Mouse (Mus musculus) liver, embryonic 16.5 days (tissue): ENCODE measurements around the gene Nsun3. TPM values are rescaled to one million over a fixed set of nuclear protein-coding genes. Genes with fewer than 3 reads are reported as not detected.

Source experiments
- ATAC-seq: fragments of 200-750 bp; cut with Nextera tagmentation; 2 replicates; pipeline ENCODE4 v1.8.0; 2017; ENCODE audit warnings: low read depth, mild to moderate bottlenecking, moderate number of reproducible peaks, moderate library complexity
- H3K27ac ChIP-seq: fragments of 300-500 bp; sonication (generic); 2 replicates; pipeline ENCODE4 v1.5.1; 2014; ENCODE audit warnings: mild to moderate bottlenecking, low read length
- H3K27me3 ChIP-seq: fragments of 300-500 bp; sonication (generic); 2 replicates; pipeline ENCODE4 v1.6.1; 2014; ENCODE audit warnings: low read depth, low read length, mixed read lengths; ENCODE audit not compliant: control insufficient read depth, insufficient read depth
- H3K36me3 ChIP-seq: fragments of 300-500 bp; sonication (generic); 2 replicates; pipeline ENCODE4 v1.6.1; 2014; ENCODE audit warnings: mild to moderate bottlenecking; ENCODE audit not compliant: control insufficient read depth, insufficient read depth
- H3K4me1 ChIP-seq: fragments of 300-500 bp; sonication (generic); 2 replicates; pipeline ENCODE4 v1.6.1; 2014; ENCODE audit warnings: low read depth, low read length, mixed read lengths; ENCODE audit not compliant: control insufficient read depth
- H3K4me2 ChIP-seq: fragments of 300-500 bp; sonication (generic); 2 replicates; pipeline ENCODE4 v1.6.1; 2014; ENCODE audit warnings: low read depth, low read length, mixed read lengths
- H3K4me3 ChIP-seq: fragments of 300-500 bp; sonication (generic); 2 replicates; pipeline ENCODE4 v1.5.1; 2014; ENCODE audit warnings: low read depth, mild to moderate bottlenecking, low read length
- H3K9ac ChIP-seq: fragments of 300-500 bp; sonication (generic); 2 replicates; pipeline ENCODE4 v1.6.1; 2014; ENCODE audit warnings: low read depth, low read length
- H3K9me3 ChIP-seq: fragments of 300-500 bp; sonication (generic); replicated peaks from 2 replicates; pipeline ENCODE4 v1.6.1; 2016; ENCODE audit warnings: low read length; ENCODE audit not compliant: control insufficient read depth
- WGBS: fragments of 180-500 bp; shearing (Covaris S2); extraction: QIAGEN DNeasy Blood & Tissue Kit; methylation state at CpG from one replicate; pipeline ENCODE4 v1.1.7; 2014; ENCODE audit not compliant: insufficient replicate concordance; 5-methylcytosine and 5-hydroxymethylcytosine counted together
- polyA plus RNA-seq: library from polyadenylated mRNA; unstranded; fragments of >200 nt; fragmentation: Nextera tagmentation; extraction: Ambion mirVana; gene quantifications from 2 replicates; pipeline ENCODE4 v1.2.1, GENCODE M21; 2015

The Nsun3 gene
- polyA plus RNA-seq = 4.7 and 5.1 TPM in 2 replicates

- peak within 1 kb of the TSS; percentile 92 for H3K4me3 ChIP-seq
- no peaks in the 10 kb centered on the region for H3K27me3 ChIP-seq
- peak within 1 kb of the TSS; percentile 91 for H3K9ac ChIP-seq
- H3K4me1 ChIP-seq = peaks cover 14% of the 10 kb centered on the region
- H3K4me2 ChIP-seq = peak within 1 kb of the TSS; percentile 84
- no peaks in the 10 kb centered on the region for H3K36me3 ChIP-seq
- 2% methylated on average over 41 of the region's 41 CpGs for WGBS
- peak; percentile 94 for ATAC-seq
- H3K27ac ChIP-seq = peak within 1 kb of the TSS; percentile 91
- no peaks in the 10 kb centered on the region for H3K9me3 ChIP-seq
Observed at GRCm38 (mm10) chr16:62786621-62787331, at the start of gene Nsun3. Nsun3 (minus strand) TSS chr16:62786818.

GRCm38 (mm10) chr16:62834016-62834735 lies 47.6 kb upstream of the Nsun3 start:
- no peak overlapping the region for H3K4me2 ChIP-seq
- H3K9me3 ChIP-seq = no peaks in the 10 kb centered on the region
- no peaks in the 10 kb centered on the region for H3K36me3 ChIP-seq
- peak; percentile 97 for ATAC-seq
- H3K27ac ChIP-seq = peak overlapping the region; percentile 59
- no peak overlapping the region for H3K9ac ChIP-seq
- H3K27me3 ChIP-seq = no peaks in the 10 kb centered on the region
- H3K4me1 ChIP-seq = peaks cover 8% of the 10 kb centered on the region
- H3K4me3 ChIP-seq = no peak overlapping the region
- WGBS = 10% methylated on average over 3 of the region's 3 CpGs

- peaks cover 8% of the 10 kb centered on the region for H3K4me1 ChIP-seq
- no peak overlapping the region for H3K27ac ChIP-seq
- no peak for ATAC-seq
- H3K27me3 ChIP-seq = no peaks in the 10 kb centered on the region
- H3K9ac ChIP-seq = no peak overlapping the region
- H3K4me2 ChIP-seq = no peak overlapping the region
- H3K9me3 ChIP-seq = no peaks in the 10 kb centered on the region
- WGBS = 16% methylated on average over 4 of the region's 4 CpGs
- H3K4me3 ChIP-seq = no peak overlapping the region
- H3K36me3 ChIP-seq = no peaks in the 10 kb centered on the region
Observed at GRCm38 (mm10) chr16:62832481-62832880, 45.9 kb upstream of the Nsun3 start.

GRCm38 (mm10) chr16:62832027-62832426 lies 45.4 kb upstream of the Nsun3 start:
- Histone ChIP-seq H3K4me2 (no peak overlapping the region), H3K4me1 (peaks cover 8% of the 10 kb centered on the region), H3K4me3 (no peak overlapping the region), H3K27me3 (no peaks in the 10 kb centered on the region), H3K9ac (no peak overlapping the region), H3K36me3 (no peaks in the 10 kb centered on the region), H3K9me3 (no peaks in the 10 kb centered on the region), H3K27ac (no peak overlapping the region)
- no peak for ATAC-seq
- 77% methylated on average over 2 of the region's 2 CpGs for WGBS

- WGBS = 53% methylated on average over 12 of the region's 12 CpGs
- ATAC-seq = no peak
Observed at GRCm38 (mm10) chr16:62826156-62827001, 39.8 kb upstream of the Nsun3 start.

DNA sequence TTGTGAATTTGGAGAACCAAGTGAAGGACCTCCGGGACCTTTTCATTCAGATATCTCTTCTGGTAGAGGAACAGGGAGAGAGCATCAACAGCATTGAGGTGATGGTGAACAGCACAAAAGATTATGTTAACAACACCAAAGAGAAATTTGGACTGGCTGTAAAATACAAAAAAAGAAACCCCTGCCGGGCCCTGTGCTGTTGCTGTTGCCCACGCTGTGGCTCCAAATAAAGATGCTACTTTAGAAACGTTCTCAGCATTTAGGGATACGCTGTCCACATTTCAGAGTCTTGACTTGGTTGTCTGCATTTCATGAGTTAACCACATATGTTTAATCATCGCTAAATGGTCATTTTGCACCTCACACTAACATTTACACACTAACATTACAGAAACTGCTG lies 35.9 kb upstream of the Nsun3 start:
- Histone ChIP-seq H3K4me2 (no peak overlapping the region), H3K36me3 (no peaks in the 10 kb centered on the region), H3K4me1 (no peaks in the 10 kb centered on the region), H3K9me3 (no peaks in the 10 kb centered on the region), H3K9ac (no peak overlapping the region), H3K4me3 (no peak overlapping the region), H3K27ac (no peak overlapping the region), H3K27me3 (no peaks in the 10 kb centered on the region)
- WGBS = 81% methylated on average over 6 of the region's 6 CpGs
- ATAC-seq = no peak

More at GRCm38 (mm10) chr16:62826156-62827001, 39.8 kb upstream of the Nsun3 start:
- Histone ChIP-seq H3K9me3 (no peaks in the 10 kb centered on the region), H3K9ac (no peak overlapping the region), H3K4me3 (no peak overlapping the region), H3K36me3 (no peaks in the 10 kb centered on the region), H3K4me1 (no peaks in the 10 kb centered on the region), H3K4me2 (no peak overlapping the region), H3K27me3 (no peaks in the 10 kb centered on the region), H3K27ac (no peak overlapping the region)

GRCm38 (mm10) chr16:62814491-62814890 lies 27.9 kb upstream of the Nsun3 start, which contains the start of gene Stx19:
Stx19 (plus strand) TSS chr16:62814676.
- Histone ChIP-seq H3K27ac (no peak within 1 kb of the TSS), H3K27me3 (no peaks in the 10 kb centered on the region), H3K9ac (no peak within 1 kb of the TSS), H3K4me3 (no peak within 1 kb of the TSS), H3K4me2 (no peak within 1 kb of the TSS), H3K9me3 (no peaks in the 10 kb centered on the region), H3K36me3 (no peaks in the 10 kb centered on the region), H3K4me1 (no peaks in the 10 kb centered on the region)
- ATAC-seq = no peak
- 51% methylated on average over 5 of the region's 5 CpGs for WGBS

DNA sequence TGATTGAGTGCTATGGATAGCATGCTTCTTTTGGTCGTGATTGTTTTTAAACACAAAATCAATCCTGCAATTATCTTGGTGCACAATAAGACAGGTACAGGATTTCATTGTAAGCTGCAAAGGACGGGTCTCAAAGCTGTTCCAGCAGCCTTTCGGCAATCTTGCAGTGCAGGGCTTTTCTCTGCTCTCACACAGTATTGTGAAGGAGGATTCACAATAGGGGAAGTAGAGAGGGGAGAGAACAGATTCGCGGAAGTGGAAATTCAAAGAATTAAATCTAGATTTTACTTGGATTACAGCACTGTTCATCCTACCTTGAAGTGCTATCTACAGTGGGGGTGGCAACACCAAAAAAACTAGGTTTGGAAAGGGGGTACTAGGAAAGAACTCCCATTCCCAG lies 27.2 kb upstream of the Nsun3 start:
- WGBS = 65% methylated on average over 5 of the region's 5 CpGs
- Histone ChIP-seq H3K27ac (no peak overlapping the region), H3K4me2 (no peak overlapping the region)

More for the DNA sequence above, 27.2 kb upstream of the Nsun3 start:
- Histone ChIP-seq H3K9ac (no peak overlapping the region), H3K27me3 (no peaks in the 10 kb centered on the region), H3K4me3 (no peak overlapping the region), H3K9me3 (no peaks in the 10 kb centered on the region), H3K4me1 (no peaks in the 10 kb centered on the region), H3K36me3 (no peaks in the 10 kb centered on the region)
- no peak for ATAC-seq
